Mouse (Mus musculus) liver, embryonic 18 days (tissue): ENCODE data around the gene Rbms1. TPM values are rescaled to one million over a fixed set of nuclear protein-coding genes. Genes with fewer than 3 reads are reported as not detected.

ENCODE experiments used
- polyA plus RNA-seq: library from polyadenylated mRNA; depleted of rRNA; stranded (reverse); fragments of >200 nt; gene quantifications from 2 replicates; pipeline ENCODE4 v1.2.3, GENCODE M21; 2012; rRNA removed

Gene Rbms1
- polyA plus RNA-seq: 20.0 and 21.0 TPM in 2 replicates

DNA sequence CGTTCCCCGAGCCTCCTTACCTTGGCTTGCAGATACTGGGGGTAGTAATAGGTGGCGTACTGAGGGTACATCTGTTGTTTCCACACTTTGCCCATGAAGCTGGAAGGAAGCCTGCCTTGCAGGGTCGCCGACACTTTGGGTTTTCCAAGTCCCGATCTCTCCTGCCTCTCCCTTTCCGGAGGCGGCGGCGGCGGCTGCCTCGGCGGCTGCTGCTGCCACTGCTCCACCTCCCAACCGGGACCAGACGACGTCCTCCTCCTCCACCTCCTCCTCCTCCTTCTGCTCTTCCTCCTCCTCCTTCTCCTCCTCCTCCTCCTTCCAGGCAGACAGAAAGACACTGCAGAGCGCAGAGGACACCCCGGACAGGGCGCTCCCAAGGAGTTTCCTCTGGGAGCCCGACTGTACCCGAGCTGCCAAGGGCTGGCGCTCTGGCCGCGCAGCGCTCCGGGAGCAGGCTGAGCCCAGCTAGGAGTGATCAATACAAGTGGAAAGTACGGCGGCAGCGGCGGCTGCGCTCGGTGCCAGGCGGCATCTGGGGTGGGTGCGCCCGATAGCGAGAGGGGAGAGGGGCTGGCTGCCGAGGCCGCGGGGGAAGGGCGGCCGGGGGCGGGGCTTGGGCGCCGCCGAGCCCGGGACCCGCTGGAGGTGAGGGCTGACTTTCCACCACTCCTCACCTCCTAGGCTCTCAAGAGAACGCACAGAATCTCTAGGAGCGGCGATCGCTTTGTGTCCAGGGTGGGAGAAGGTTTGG is at the start of gene Rbms1:
Gene Rbms1 (minus strand): TSS at position 522 of the 751 bp plus-strand sequence.

DNA sequence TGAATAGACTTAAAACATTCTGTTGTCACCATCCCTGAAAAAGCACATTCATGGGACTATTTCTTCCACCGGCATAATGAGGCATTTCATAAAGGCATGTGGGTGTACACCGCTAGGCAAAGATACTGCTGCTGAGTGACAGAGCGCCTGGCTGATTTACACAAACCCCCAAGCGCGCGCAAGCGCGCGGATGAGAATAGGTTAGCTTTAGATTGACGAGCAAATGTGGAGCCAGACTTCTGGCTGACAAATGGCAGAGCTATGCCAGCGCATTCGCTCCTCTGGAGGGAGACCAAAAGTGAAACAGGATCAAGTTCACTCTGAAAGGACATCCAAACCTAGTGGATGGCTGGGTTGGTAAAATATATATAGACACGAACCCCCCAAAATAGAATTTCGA is 240.5 kb downstream of the Rbms1 start, which contains the start of gene Itgb6:
Gene Itgb6 (minus strand): TSS at position 130 of the 400 bp plus-strand sequence.

Other genes with a start within 250 kb of the Rbms1 start
- gene Itgb6, start 240.5 kb downstream of the Rbms1 start, polyA plus RNA-seq: 0.03 and 0.06 TPM in 2 replicates